Mouse (Mus musculus): ENCODE measurements around the gene Vars. TPM values are rescaled to one million over a fixed set of nuclear protein-coding genes. Genes with fewer than 3 reads are reported as not detected.

The Vars gene
- 196 and 213 TPM in 2 replicates for polyA plus RNA-seq (2012; rRNA removed)

DNA sequence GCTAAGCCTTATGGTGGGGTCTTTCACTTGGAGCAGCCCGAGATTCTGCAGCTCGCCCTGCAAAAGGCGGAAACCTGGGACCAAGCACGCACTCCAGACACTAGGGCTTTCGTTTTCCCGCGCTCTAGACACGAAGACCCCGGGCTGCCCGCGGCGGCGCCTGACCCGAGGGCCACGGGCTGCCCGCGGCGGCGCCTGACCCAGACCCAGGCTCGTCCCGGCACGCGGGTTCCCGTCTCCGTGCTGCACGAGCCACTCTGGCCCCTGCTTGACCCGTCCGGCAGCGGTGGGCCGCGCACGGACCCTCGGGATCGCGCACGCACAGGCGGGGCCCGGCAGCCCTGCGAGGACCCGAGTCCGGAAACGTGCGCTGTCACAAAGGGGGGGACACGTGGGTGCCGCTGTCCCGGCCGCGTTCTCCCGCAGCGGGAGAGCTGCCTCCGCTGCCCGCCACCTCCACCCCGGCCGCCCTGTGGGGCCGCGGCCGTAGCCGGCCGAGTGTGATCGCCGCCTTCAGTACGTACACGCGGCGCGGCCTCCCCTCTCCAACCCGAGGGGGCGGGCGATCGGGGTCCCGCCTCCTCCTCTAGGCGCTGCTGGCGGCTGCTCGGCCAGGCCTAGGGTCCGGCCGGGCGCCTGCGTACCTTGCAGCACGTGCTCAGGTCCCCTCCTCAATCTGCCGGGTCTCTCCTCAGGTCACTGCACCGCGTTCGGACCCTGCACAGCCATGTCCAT lies at the start of gene Vars:
TSS of gene Vars (plus strand) at position 271 of the 735 bp plus-strand sequence.

DNA sequence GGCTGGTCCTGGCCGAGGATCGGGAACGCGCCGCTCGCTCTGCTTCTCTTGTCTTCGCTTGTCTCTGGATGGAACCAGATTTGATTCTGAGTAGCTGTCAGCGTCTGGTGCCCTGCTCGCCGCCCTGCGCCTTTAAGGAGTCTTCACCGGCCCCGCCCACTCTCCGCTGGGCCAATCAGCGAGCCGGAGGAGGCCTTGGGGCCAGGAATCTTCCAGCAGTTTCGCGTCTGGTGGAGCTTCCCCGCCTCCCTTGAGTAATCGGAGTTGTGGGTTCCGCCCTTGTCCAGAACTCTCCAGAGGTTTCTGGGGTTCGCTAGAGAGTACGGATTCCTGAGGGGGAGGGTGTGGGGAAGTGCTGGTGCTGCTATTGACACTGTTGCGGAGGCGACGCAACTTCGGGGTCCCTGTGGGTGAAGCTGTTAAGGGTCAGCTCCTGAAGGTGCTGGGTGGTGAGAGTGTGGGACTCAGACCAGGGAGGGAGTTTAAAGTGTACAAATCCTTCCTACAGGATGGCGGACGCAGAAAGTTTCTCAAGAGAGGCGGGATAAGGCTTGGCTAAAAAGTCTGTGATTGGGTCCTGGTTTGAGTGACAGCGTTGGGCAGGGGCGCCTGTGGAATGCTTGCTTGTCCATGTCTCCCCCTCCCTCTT lies 41.5 kb upstream of the Vars start, which contains the start of gene Hspa1b:
TSS of gene Hspa1b (minus strand) at position 109 of the 649 bp plus-strand sequence.

GRCm38 (mm10) chr17:34969822-34970221 lies 31.0 kb upstream of the Vars start, which contains the start of gene Gm20481:
Gene Gm20481, plus strand, starts transcription at chr17:34969912.

GRCm38 (mm10) chr17:34972069-34972749 lies 28.6 kb upstream of the Vars start, which contains the start of the genes Hspa1a and Hspa1l:
Gene Hspa1a, minus strand, starts transcription at chr17:34972156.
Gene Hspa1l, plus strand, starts transcription at chr17:34972703.

GRCm38 (mm10) chr17:34981690-34982180 lies 19.1 kb upstream of the Vars start, which contains the start of gene Lsm2:
Gene Lsm2, plus strand, starts transcription at chr17:34981862.

DNA sequence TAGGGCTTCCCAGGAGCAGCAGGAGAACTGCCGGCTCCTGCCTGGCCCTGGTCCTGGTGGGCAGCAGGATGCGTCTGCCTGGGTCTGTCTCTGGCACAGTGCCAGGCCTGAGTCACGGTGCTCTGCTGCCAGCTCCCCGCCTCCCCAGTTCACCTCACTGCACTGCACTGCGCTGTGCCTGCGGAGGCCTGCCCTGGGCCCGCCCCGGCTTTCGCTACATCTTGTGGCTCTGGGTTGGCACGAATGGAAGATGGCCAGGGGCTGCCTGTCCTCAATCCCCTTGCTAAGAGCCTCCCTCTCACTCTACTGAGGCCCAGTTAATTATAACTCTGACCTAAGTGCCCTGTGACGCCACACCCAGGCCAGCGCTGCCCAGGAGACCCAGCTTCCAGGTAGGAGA lies 15.6 kb downstream of the Vars start, which contains the start of gene Vwa7:
TSS of gene Vwa7 (plus strand) at position 204 of the 400 bp plus-strand sequence.

DNA sequence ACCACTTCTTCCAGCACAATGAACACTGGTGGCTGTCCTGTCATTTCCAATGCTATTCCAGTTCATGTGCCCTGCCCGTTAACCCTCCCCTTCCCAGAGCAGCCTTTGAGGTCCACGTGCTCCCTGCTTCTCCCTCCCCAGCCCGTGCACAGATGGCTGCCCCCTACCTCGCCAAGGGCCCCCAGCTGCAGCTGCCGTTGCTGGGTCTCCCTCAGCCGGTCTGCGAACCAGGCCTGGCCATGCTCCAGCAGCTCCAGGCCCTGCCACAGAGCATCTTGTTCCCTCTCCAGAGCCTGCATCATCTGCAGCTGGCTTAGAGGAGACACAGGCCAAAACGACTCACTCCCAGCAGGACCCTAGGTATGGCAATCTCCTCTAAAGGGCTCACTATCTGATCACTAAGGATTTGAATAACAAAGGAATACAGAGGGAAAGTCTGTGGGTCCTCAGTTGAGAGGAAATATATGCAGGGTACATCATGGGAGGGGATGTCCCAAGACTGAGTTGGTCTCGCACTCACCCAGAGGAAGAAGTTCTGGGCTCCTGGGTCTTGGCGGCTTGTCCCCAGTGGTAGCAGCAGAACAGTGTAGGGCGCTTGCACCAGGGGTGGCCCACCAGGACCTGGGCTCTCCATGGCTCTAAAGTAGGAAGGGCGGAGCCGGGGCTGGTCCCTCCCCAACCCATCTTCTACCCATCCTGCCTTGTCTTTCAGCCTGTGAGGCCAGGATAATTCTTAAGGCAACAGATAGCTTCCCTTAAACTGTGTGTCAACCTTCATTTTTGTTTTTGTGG lies 26.7 kb downstream of the Vars start, which contains the start of gene Sapcd1:
TSS of gene Sapcd1 (minus strand) at position 740 of the 792 bp plus-strand sequence.

GRCm38 (mm10) chr17:35046681-35047455 lies 46.1 kb downstream of the Vars start, which contains the start of gene Msh5:
Gene Msh5, minus strand, starts transcription at chr17:35046745.

DNA sequence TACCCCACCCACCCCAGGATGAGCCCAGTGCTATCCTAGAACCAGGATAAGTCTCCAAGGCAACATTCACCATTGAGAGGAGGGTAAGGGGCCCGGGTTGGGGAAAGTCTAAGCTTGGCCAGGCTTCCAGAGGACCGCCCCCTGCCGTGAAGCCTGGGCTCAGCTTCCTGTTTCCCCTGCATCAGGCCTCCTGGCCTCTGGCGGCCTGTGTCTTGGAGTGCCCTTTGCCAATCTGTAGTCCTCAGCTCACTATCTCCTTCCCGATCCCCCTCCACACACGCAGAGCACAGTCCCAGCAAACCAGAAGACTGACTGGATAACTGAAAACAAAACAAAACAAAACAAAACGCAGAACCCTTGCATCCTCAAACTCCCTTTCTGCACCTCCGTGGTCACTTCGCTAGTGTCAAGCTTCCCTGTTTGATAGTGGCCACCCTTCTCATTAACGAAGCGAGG lies 48.8 kb downstream of the Vars start, which contains the start of gene Clic1:
TSS of gene Clic1 (plus strand) at position 406 of the 456 bp plus-strand sequence.

DNA sequence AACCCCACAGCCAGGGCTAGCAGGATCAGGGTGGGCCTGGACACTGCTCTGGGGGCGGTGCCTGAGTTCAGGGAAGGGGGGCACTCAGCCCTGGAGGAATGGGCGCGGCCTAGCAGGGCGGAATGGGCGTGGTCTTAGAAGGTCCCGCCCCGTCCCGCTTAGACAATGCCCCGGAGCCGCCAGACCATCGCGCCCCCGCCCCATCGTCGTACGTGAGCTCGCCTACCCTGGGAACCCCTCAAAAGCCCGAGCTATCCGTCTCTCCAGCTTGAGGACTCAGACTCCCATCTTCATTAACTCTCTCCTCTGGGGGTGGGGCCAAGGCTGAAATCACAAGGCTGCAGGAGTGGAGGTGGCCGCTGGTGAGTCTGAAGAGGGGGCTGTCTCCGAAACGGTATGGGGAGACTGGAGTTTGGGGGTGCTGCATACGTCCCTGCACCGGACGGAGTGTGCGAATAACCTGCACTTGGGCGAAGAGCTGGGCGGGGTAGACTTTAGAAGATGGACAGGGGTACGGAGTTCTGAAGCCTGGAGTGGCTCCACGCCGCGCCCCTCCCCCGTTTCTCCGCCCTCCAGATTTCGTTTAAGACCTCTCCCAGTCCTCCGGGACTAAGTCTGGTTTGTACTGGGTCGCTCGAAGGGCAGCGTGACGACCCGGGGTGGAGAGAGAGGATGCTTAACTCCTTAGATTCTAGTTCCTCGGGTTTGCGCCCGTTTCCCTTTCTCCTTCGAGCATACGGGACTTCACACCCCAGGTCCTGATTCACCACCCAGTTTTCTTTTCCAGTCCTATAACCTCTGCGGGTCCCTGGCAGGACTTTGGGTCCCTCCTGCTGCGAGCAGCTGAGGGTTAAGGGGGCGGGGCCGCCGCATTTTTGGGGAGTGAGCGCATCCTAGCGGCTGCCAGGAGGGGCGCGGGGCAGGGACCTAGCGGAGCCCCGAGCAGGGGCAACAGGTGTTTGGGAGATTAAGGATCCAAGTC lies 58.4 kb downstream of the Vars start, which contains the start of gene Ddah2:
TSS of gene Ddah2 (plus strand) at position 125 of the 982 bp plus-strand sequence.

DNA sequence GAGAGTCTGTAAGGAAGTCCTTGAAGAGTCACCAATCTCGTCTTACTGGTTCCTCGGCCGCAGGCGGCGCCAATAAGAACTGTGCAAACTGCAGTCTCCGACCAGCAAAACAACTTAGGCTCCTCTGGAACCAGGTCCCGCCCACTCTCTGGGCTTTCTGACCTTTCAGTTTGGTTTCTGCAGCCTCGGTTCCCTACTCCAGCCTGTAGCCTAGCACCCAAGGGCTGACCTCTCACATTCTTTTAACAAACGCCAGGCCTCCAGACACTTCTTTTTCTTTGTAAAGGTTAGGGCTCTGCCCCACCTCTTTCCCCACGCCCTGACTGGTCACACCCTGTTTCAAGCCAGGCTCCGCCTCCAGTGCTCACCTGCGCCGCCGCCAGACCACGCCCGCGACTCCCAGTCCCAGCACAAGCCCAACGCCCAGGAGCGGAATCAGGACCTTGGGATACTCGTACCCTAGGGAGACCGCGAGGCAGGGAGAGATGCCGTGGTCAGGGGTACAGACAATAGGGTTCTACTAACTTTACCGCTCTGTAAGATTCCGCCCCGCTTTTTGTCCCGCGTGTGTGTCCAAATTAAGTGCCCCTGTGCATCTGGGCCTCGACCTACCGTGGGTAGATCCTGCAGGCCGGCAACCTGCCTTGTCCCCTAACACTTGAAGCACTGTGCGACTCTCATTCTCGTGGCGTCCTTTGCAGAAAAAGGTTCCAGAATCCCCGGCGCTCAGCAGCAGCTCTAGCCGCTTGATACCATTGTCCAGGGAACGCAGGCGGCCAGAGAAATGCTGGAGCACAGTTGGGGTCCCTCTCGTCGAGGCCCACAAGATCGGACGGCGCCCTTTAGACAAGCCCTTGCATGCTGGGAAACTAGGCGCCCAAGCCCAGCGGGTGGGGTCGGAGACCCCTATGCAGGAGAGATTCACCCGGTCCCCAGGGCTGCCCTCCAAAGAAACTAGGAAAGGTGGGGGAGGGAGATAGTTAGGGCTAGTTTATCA lies 64.5 kb downstream of the Vars start, which contains the start of gene Ly6g6c:
TSS of gene Ly6g6c (plus strand) at position 438 of the 997 bp plus-strand sequence.

Other genes starting within 250 kb of the Vars start
- not detected in 2 replicates for gene Cyp21a1, start 196.4 kb upstream of the Vars start, polyA plus RNA-seq (2012; rRNA removed)
- 50.0 and 62.6 TPM in 2 replicates for gene Stk19, start 164.0 kb upstream of the Vars start, polyA plus RNA-seq (2012; rRNA removed)
- 65.2 and 67.7 TPM in 2 replicates for gene Dxo, start 164.0 kb upstream of the Vars start, polyA plus RNA-seq (2012; rRNA removed)
- 94.8 and 130 TPM in 2 replicates for gene Skiv2l, start 150.8 kb upstream of the Vars start, polyA plus RNA-seq (2012; rRNA removed)
- 22.3 and 23.8 TPM in 2 replicates for gene Nelfe, start 150.6 kb upstream of the Vars start, polyA plus RNA-seq (2012; rRNA removed)
- 28.6 and 30.9 TPM in 2 replicates for gene Cfb, start 138.5 kb upstream of the Vars start, polyA plus RNA-seq (2012; rRNA removed)
- gene Zbtb12, start 121.5 kb upstream of the Vars start, polyA plus RNA-seq (2012; rRNA removed), result 7.3 and 7.9 TPM in 2 replicates
- not detected in 2 replicates for gene Gm20547, start 118.9 kb upstream of the Vars start, polyA plus RNA-seq (2012; rRNA removed)
- 4.2 and 4.7 TPM in 2 replicates for gene C2, start 102.7 kb upstream of the Vars start, polyA plus RNA-seq (2012; rRNA removed)
- 317 and 331 TPM in 2 replicates for gene Ehmt2, start 102.5 kb upstream of the Vars start, polyA plus RNA-seq (2012; rRNA removed)
- 338 and 452 TPM in 2 replicates for gene Slc44a4, start 86.5 kb upstream of the Vars start, polyA plus RNA-seq (2012; rRNA removed)
- gene Neu1, start 69.7 kb upstream of the Vars start, polyA plus RNA-seq (2012; rRNA removed), result 197 and 259 TPM in 2 replicates
- 77.4 and 78.5 TPM in 2 replicates for gene Hspa1b, start 41.7 kb upstream of the Vars start, polyA plus RNA-seq (2012; rRNA removed)
- not detected in 2 replicates for gene Gm20481, start 31.1 kb upstream of the Vars start, polyA plus RNA-seq (2012; rRNA removed)
- gene Hspa1a, start 28.8 kb upstream of the Vars start, polyA plus RNA-seq (2012; rRNA removed), result 40.8 and 41.4 TPM in 2 replicates
- 0.30 and 0.82 TPM in 2 replicates for gene Hspa1l, start 28.3 kb upstream of the Vars start, polyA plus RNA-seq (2012; rRNA removed)
- gene Lsm2, start 19.1 kb upstream of the Vars start, polyA plus RNA-seq (2012; rRNA removed), result 57.6 and 64.6 TPM in 2 replicates
- gene Vwa7, start 15.6 kb downstream of the Vars start, polyA plus RNA-seq (2012; rRNA removed), result 0.73 and 0.83 TPM in 2 replicates
- gene Sapcd1, start 27.0 kb downstream of the Vars start, polyA plus RNA-seq (2012; rRNA removed), result 1.0 and 2.3 TPM in 2 replicates
- 4.0 and 6.0 TPM in 2 replicates for gene Msh5, start 45.8 kb downstream of the Vars start, polyA plus RNA-seq (2012; rRNA removed)
- 209 and 215 TPM in 2 replicates for gene Clic1, start 49.0 kb downstream of the Vars start, polyA plus RNA-seq (2012; rRNA removed)
- gene Ddah2, start 58.0 kb downstream of the Vars start, polyA plus RNA-seq (2012; rRNA removed), result 32.5 and 33.0 TPM in 2 replicates
- 5.6 and 10.4 TPM in 2 replicates for gene Ly6g6c, start 64.4 kb downstream of the Vars start, polyA plus RNA-seq (2012; rRNA removed)
- 0.82 and 1.0 TPM in 2 replicates for gene Mpig6b, start 65.2 kb downstream of the Vars start, polyA plus RNA-seq (2012; rRNA removed)
- gene Ly6g6e, start 75.9 kb downstream of the Vars start, polyA plus RNA-seq (2012; rRNA removed), result 77.8 and 86.1 TPM in 2 replicates
- 19.4 and 23.3 TPM in 2 replicates for gene Ly6g6d, start 77.1 kb downstream of the Vars start, polyA plus RNA-seq (2012; rRNA removed)
- 2.1 and 2.8 TPM in 2 replicates for gene Ly6g6f, start 84.6 kb downstream of the Vars start, polyA plus RNA-seq (2012; rRNA removed)
- gene Abhd16a, start 88.3 kb downstream of the Vars start, polyA plus RNA-seq (2012; rRNA removed), result 238 and 254 TPM in 2 replicates
- not detected in 2 replicates for gene Ly6g5c, start 107.3 kb downstream of the Vars start, polyA plus RNA-seq (2012; rRNA removed)
- gene Ly6g5b, start 114.4 kb downstream of the Vars start, polyA plus RNA-seq (2012; rRNA removed), result 0.72 and 0.86 TPM in 2 replicates
- gene Gpank1, start 120.5 kb downstream of the Vars start, polyA plus RNA-seq (2012; rRNA removed), result 23.3 and 25.0 TPM in 2 replicates
- gene Csnk2b, start 121.1 kb downstream of the Vars start, polyA plus RNA-seq (2012; rRNA removed), result 262 and 295 TPM in 2 replicates
- 16.7 and 18.2 TPM in 2 replicates for gene D17H6S53E, start 125.4 kb downstream of the Vars start, polyA plus RNA-seq (2012; rRNA removed)
- gene Apom, start 131.1 kb downstream of the Vars start, polyA plus RNA-seq (2012; rRNA removed), result 0.12 and 0.19 TPM in 2 replicates
- gene Bag6, start 134.2 kb downstream of the Vars start, polyA plus RNA-seq (2012; rRNA removed), result 221 and 228 TPM in 2 replicates
- 341 and 379 TPM in 2 replicates for gene Prrc2a, start 163.9 kb downstream of the Vars start, polyA plus RNA-seq (2012; rRNA removed)
- 1.6 and 2.5 TPM in 2 replicates for gene Aif1, start 175.1 kb downstream of the Vars start, polyA plus RNA-seq (2012; rRNA removed)
- gene Lst1, start 187.5 kb downstream of the Vars start, polyA plus RNA-seq (2012; rRNA removed), result 8.1 and 10.4 TPM in 2 replicates
- gene Ltb, start 193.5 kb downstream of the Vars start, polyA plus RNA-seq (2012; rRNA removed), result 20.1 and 22.9 TPM in 2 replicates
- 1.3 TPM in 2 replicates for gene Tnf, start 201.0 kb downstream of the Vars start, polyA plus RNA-seq (2012; rRNA removed)
- gene Lta, start 204.4 kb downstream of the Vars start, polyA plus RNA-seq (2012; rRNA removed), result 1.4 and 1.8 TPM in 2 replicates
- not detected in 2 replicates for gene Gm16181, start 219.8 kb downstream of the Vars start, polyA plus RNA-seq (2012; rRNA removed)
- gene Atp6v1g2, start 232.7 kb downstream of the Vars start, polyA plus RNA-seq (2012; rRNA removed), result 4.6 and 5.1 TPM in 2 replicates
- 28.9 and 34.5 TPM in 2 replicates for gene Nfkbil1, start 234.8 kb downstream of the Vars start, polyA plus RNA-seq (2012; rRNA removed)
- gene Ddx39b, start 240.8 kb downstream of the Vars start, polyA plus RNA-seq (2012; rRNA removed), result 211 and 238 TPM in 2 replicates